Mouse (Mus musculus): ENCODE results near the gene Cap2.

DNA sequence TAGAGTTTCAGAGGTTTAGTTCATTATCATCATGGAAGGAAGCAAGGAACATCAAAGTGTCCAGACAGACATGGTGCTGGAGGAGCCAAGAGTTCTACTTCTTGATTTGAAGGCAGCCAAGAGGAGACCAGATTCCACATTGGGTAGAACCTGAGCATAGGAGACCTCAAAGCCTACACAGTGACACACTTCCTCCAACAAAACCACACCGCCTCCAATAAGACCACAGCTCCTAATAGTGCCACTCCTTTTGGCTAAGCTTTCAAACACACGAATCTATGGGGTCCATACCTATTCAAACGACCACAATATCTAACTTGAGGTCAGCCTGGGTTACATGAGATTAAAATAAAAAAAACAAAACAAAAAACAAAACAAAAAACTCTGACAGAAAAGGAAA is 25.0 kb downstream of the Cap2 start:
- TF ChIP-seq POLR2A (IDR thresholded peaks at IDR 0.05; ENCODE audit: borderline replicate concordance, extremely low read depth, insufficient read depth, insufficient read length, poor library complexity, severe bottlenecking) (no peak), CTCF (IDR thresholded peaks at IDR 0.05; ENCODE audit: borderline replicate concordance, extremely low read depth, insufficient read depth, insufficient read length) (no peak)
